Mouse (Mus musculus): ENCODE results near the gene Nme7. TPM values are rescaled to one million over a fixed set of nuclear protein-coding genes. Genes with fewer than 3 reads are reported as not detected.

Gene Nme7
- polyA plus RNA-seq, 1 experiment from 2014 or later, result 42.1 TPM

- H3K4me2 ChIP-seq, result no peak overlapping the region
- 0 out of 2 replicates have a peak, but pooled peaks cover 7% of the 10 kb centered on the region for H3K4me1 ChIP-seq
- no peak for ATAC-seq
- no peaks in the 10 kb centered on the region for H3K36me3 ChIP-seq (ENCODE audit: poor library complexity, severe bottlenecking)
- no peaks in the 10 kb centered on the region for H3K27me3 ChIP-seq
- H3K9ac ChIP-seq, result no peak overlapping the region
- H3K9me3 ChIP-seq (replicated peaks), result no peaks in the 10 kb centered on the region
- WGBS, result 77% methylated on average over 10 of the region's 10 CpGs
- peak overlapping the region; percentile 48; the same call in 1 of the 2 replicates for H3K27ac ChIP-seq
- H3K4me3 ChIP-seq, result no peak overlapping the region
Measured at GRCm38 (mm10) chr1:164321408-164321807, 17.5 kb downstream of the Nme7 start.

- no peak overlapping the region for H3K4me3 ChIP-seq
- 89% methylated on average over 8 of the region's 8 CpGs for WGBS
- no peak for ATAC-seq
- no peaks in the 10 kb centered on the region for H3K27me3 ChIP-seq
- no peaks in the 10 kb centered on the region for H3K9me3 ChIP-seq (replicated peaks)
- H3K4me2 ChIP-seq, result no peak overlapping the region
- H3K36me3 ChIP-seq (ENCODE audit: poor library complexity, severe bottlenecking), result peaks cover 1% of the 10 kb centered on the region
- peaks cover 11% of the 10 kb centered on the region for H3K4me1 ChIP-seq
- no peak overlapping the region for H3K27ac ChIP-seq
- H3K9ac ChIP-seq, result no peak overlapping the region
Measured at GRCm38 (mm10) chr1:164322987-164323650, 19.2 kb downstream of the Nme7 start.

- 94% methylated on average over 4 of the region's 4 CpGs for WGBS
- Histone ChIP-seq H3K9ac (no peak overlapping the region), H3K27me3 (no peaks in the 10 kb centered on the region), H3K27ac (no peak overlapping the region), H3K4me1 (peaks cover 11% of the 10 kb centered on the region), H3K36me3 (ENCODE audit: poor library complexity, severe bottlenecking) (peaks cover 9% of the 10 kb centered on the region), H3K9me3 (replicated peaks) (no peaks in the 10 kb centered on the region), H3K4me3 (no peak overlapping the region), H3K4me2 (no peak overlapping the region)
- no peak for ATAC-seq
Measured at GRCm38 (mm10) chr1:164324221-164324620, 20.3 kb downstream of the Nme7 start.

GRCm38 (mm10) chr1:164324878-164325277 is 21.0 kb downstream of the Nme7 start:
- peaks cover 10% of the 10 kb centered on the region for H3K36me3 ChIP-seq (ENCODE audit: poor library complexity, severe bottlenecking)
- no peak for ATAC-seq
- no peak overlapping the region for H3K9ac ChIP-seq
- no peaks in the 10 kb centered on the region for H3K9me3 ChIP-seq (replicated peaks)
- no peak overlapping the region for H3K27ac ChIP-seq
- no peaks in the 10 kb centered on the region for H3K27me3 ChIP-seq
- H3K4me1 ChIP-seq, result peaks cover 8% of the 10 kb centered on the region
- H3K4me3 ChIP-seq, result no peak overlapping the region
- whole genome bisulfite sequencing, result 88% methylated on average over 2 of the region's 2 CpGs
- no peak overlapping the region for H3K4me2 ChIP-seq

- WGBS, result 54% methylated on average over 6 of the region's 6 CpGs
- no peak overlapping the region for H3K4me3 ChIP-seq
- peaks cover 4% of the 10 kb centered on the region for H3K4me1 ChIP-seq
- H3K9me3 ChIP-seq (replicated peaks), result no peaks in the 10 kb centered on the region
- H3K36me3 ChIP-seq (ENCODE audit: poor library complexity, severe bottlenecking), result peaks cover 20% of the 10 kb centered on the region
- H3K4me2 ChIP-seq, result no peak overlapping the region
- ATAC-seq, result peak; percentile 79; the same call in 1 of the 2 replicates
- H3K27ac ChIP-seq, result no peak overlapping the region
- H3K27me3 ChIP-seq, result no peaks in the 10 kb centered on the region
- H3K9ac ChIP-seq, result no peak overlapping the region
Measured at GRCm38 (mm10) chr1:164326600-164327155, 22.8 kb downstream of the Nme7 start.

GRCm38 (mm10) chr1:164327764-164328163 is 23.8 kb downstream of the Nme7 start:
- no peak overlapping the region for H3K9ac ChIP-seq

GRCm38 (mm10) chr1:164332559-164332958 is 28.6 kb downstream of the Nme7 start:
- no peaks in the 10 kb centered on the region for H3K4me1 ChIP-seq
- H3K27me3 ChIP-seq, result no peaks in the 10 kb centered on the region
- no peak overlapping the region for H3K9ac ChIP-seq
- H3K27ac ChIP-seq, result no peak overlapping the region
- H3K4me2 ChIP-seq, result no peak overlapping the region
- no peak overlapping the region for H3K4me3 ChIP-seq
- WGBS, result 91% methylated on average over 11 of the region's 11 CpGs
- no peak for ATAC-seq
- peaks cover 35% of the 10 kb centered on the region for H3K36me3 ChIP-seq (ENCODE audit: poor library complexity, severe bottlenecking)
- H3K9me3 ChIP-seq (replicated peaks), result no peaks in the 10 kb centered on the region

More at GRCm38 (mm10) chr1:164327764-164328163, 23.8 kb downstream of the Nme7 start:
- peaks cover 4% of the 10 kb centered on the region for H3K4me1 ChIP-seq
- no peak for ATAC-seq
- no peak overlapping the region for H3K4me2 ChIP-seq
- H3K9me3 ChIP-seq (replicated peaks), result no peaks in the 10 kb centered on the region
- H3K27me3 ChIP-seq, result no peaks in the 10 kb centered on the region
- H3K27ac ChIP-seq, result no peak overlapping the region
- no peak overlapping the region for H3K4me3 ChIP-seq
- peaks cover 23% of the 10 kb centered on the region for H3K36me3 ChIP-seq (ENCODE audit: poor library complexity, severe bottlenecking)
- 74% methylated on average over 7 of the region's 7 CpGs for WGBS

GRCm38 (mm10) chr1:164335435-164335834 is 31.5 kb downstream of the Nme7 start:
- Histone ChIP-seq H3K36me3 (ENCODE audit: poor library complexity, severe bottlenecking) (peaks cover 29% of the 10 kb centered on the region), H3K4me1 (no peaks in the 10 kb centered on the region)
- 91% methylated on average over 3 of the region's 3 CpGs for WGBS

GRCm38 (mm10) chr1:164335846-164336245 is 31.9 kb downstream of the Nme7 start:
- Histone ChIP-seq H3K27me3 (no peaks in the 10 kb centered on the region), H3K27ac (no peak overlapping the region), H3K36me3 (ENCODE audit: poor library complexity, severe bottlenecking) (peaks cover 25% of the 10 kb centered on the region), H3K4me1 (no peaks in the 10 kb centered on the region), H3K9me3 (replicated peaks) (no peaks in the 10 kb centered on the region), H3K9ac (no peak overlapping the region), H3K4me2 (no peak overlapping the region), H3K4me3 (no peak overlapping the region)
- ATAC-seq, result no peak
- WGBS, result 94% methylated on average over 4 of the region's 4 CpGs

More at GRCm38 (mm10) chr1:164335435-164335834, 31.5 kb downstream of the Nme7 start:
- no peak overlapping the region for H3K27ac ChIP-seq
- ATAC-seq, result no peak
- H3K9ac ChIP-seq, result no peak overlapping the region
- H3K4me2 ChIP-seq, result no peak overlapping the region
- H3K9me3 ChIP-seq (replicated peaks), result no peaks in the 10 kb centered on the region
- H3K27me3 ChIP-seq, result no peaks in the 10 kb centered on the region
- H3K4me3 ChIP-seq, result no peak overlapping the region

- Histone ChIP-seq H3K9ac (no peak overlapping the region), H3K27me3 (no peaks in the 10 kb centered on the region), H3K4me1 (no peaks in the 10 kb centered on the region), H3K27ac (no peak overlapping the region), H3K9me3 (replicated peaks) (no peaks in the 10 kb centered on the region), H3K4me2 (no peak overlapping the region), H3K36me3 (ENCODE audit: poor library complexity, severe bottlenecking) (peaks cover 31% of the 10 kb centered on the region), H3K4me3 (no peak overlapping the region)
- no peak for ATAC-seq
- WGBS, result 83% methylated on average over 3 of the region's 3 CpGs
Measured at GRCm38 (mm10) chr1:164342161-164342560, 38.2 kb downstream of the Nme7 start.

- no peaks in the 10 kb centered on the region for H3K9me3 ChIP-seq (replicated peaks)
- H3K27ac ChIP-seq, result no peak overlapping the region
- H3K4me3 ChIP-seq, result no peak overlapping the region
- no peak overlapping the region for H3K4me2 ChIP-seq
- H3K9ac ChIP-seq, result no peak overlapping the region
- no peaks in the 10 kb centered on the region for H3K4me1 ChIP-seq
- no peak for ATAC-seq
- peaks cover 5% of the 10 kb centered on the region for H3K36me3 ChIP-seq (ENCODE audit: poor library complexity, severe bottlenecking)
- H3K27me3 ChIP-seq, result no peaks in the 10 kb centered on the region
- WGBS, result 32% methylated on average over 3 of the region's 3 CpGs
Measured at GRCm38 (mm10) chr1:164353443-164353842, 49.5 kb downstream of the Nme7 start.

- no peak for ATAC-seq
- Histone ChIP-seq H3K27ac (no peak overlapping the region), H3K9me3 (replicated peaks) (no peaks in the 10 kb centered on the region), H3K4me2 (no peak overlapping the region), H3K27me3 (no peaks in the 10 kb centered on the region), H3K36me3 (ENCODE audit: poor library complexity, severe bottlenecking) (0 out of 2 replicates have a peak, but pooled peaks cover 2% of the 10 kb centered on the region), H3K9ac (no peak overlapping the region), H3K4me3 (no peak overlapping the region), H3K4me1 (peaks cover 5% of the 10 kb centered on the region)
- 47% methylated on average over 3 of the region's 3 CpGs for WGBS
Measured at GRCm38 (mm10) chr1:164357995-164358394, 54.1 kb downstream of the Nme7 start.

Measured in forebrain, embryonic 13.5 days (tissue).